Comparison of ENCODE assay signal across 11 mouse cellular contexts in genomic region chr6:50180189-50180588, GRCm38 (mm10).
A peak's percentile ranks its signal among the peaks of the same experiment; 100 is the strongest.
DNase-seq lines count a peak whose midpoint lies in the region; ATAC-seq and TF ChIP-seq lines count a peak whose summit lies in the region.
"Had no signal": no experiment of that assay in that cellular context is flagged by ENCODE, and none has a peak within 500 bp of the region (broad histone marks: within the 10 kb centered on the region; RNA-seq: fewer than 3 reads in every experiment).

No protein-coding gene starts in this region.

- no peak for DNase-seq in heart, postnatal 0 days (ENCODE audit: low spot score)
- no peak for DNase-seq in heart, adult 11 months
- DNase-seq in lung, postnatal 0 days (ENCODE audit: low spot score): peak; percentile 32
- DNase-seq in lung, postnatal 14 days: no peak
- peak; percentile 64 for DNase-seq in NIH3T3 (ENCODE audit: low read depth)
- peak; percentile 49 for DNase-seq in naive thymus-derived CD4-positive, alpha-beta T cell, adult 2 months (ENCODE audit: low read depth)
- DNase-seq in yolk sac, embryonic 10.5 days (ENCODE audit: low spot score): no peak
- DNase-seq: thymus, adult 18-20 months had no signal

- TF ChIP-seq EP300 in heart, postnatal 0 days (IDR thresholded peaks at IDR 0.05; ENCODE audit: low read depth): no peak
- no peak for TF ChIP-seq EP300 in lung, postnatal 0 days (IDR thresholded peaks at IDR 0.05)

- no peak overlapping the region for H3K9ac ChIP-seq in heart, postnatal 0 days (replicated peaks; ENCODE audit: low read depth, low read length)
- no peak overlapping the region for H3K9ac ChIP-seq in lung, postnatal 0 days (replicated peaks; ENCODE audit: low read depth)
- H3K9ac ChIP-seq: forebrain, embryonic 13.5 days; midbrain, embryonic 12.5 days had no signal

- ATAC-seq in heart, postnatal 0 days (ENCODE audit: insufficient read depth, low read depth): no peak
- ATAC-seq in lung, postnatal 0 days: no peak
- ATAC-seq: forebrain, embryonic 13.5 days had no signal

- H3K36me3 ChIP-seq in heart, postnatal 0 days (replicated peaks; ENCODE audit: control insufficient read depth, insufficient read depth, low read length): peaks cover 18% of the 10 kb centered on the region
- no peaks in the 10 kb centered on the region for H3K36me3 ChIP-seq in lung, postnatal 0 days (ENCODE audit: insufficient read depth, low read length)

- no peaks in the 10 kb centered on the region for H3K9me3 ChIP-seq in heart, postnatal 0 days (replicated peaks; ENCODE audit: control insufficient read depth, low read length)
- H3K9me3 ChIP-seq in lung, postnatal 0 days (ENCODE audit: low read length): no peaks in the 10 kb centered on the region
- H3K9me3 ChIP-seq: forebrain, embryonic 13.5 days; hindbrain, embryonic 10.5 days; midbrain, embryonic 12.5 days had no signal

- WGBS in heart, postnatal 0 days: 59% methylated on average over 4 of the region's 4 CpGs
- WGBS in lung, postnatal 0 days: 71% methylated on average over 4 of the region's 4 CpGs

- H3K4me1 ChIP-seq in heart, postnatal 0 days (ENCODE audit: control insufficient read depth, insufficient read depth): no peaks in the 10 kb centered on the region
- H3K4me1 ChIP-seq in lung, postnatal 0 days (ENCODE audit: insufficient read depth, low read depth, low read length): no peaks in the 10 kb centered on the region
- H3K4me1 ChIP-seq: forebrain, embryonic 13.5 days; hindbrain, embryonic 10.5 days; midbrain, embryonic 12.5 days had no signal

- H3K27me3 ChIP-seq in heart, postnatal 0 days (ENCODE audit: control insufficient read depth, insufficient read depth, low read length): no peaks in the 10 kb centered on the region
- H3K27me3 ChIP-seq in lung, postnatal 0 days (replicated peaks; ENCODE audit: insufficient read depth, low read length): no peaks in the 10 kb centered on the region
- H3K27me3 ChIP-seq: forebrain, embryonic 13.5 days; midbrain, embryonic 12.5 days had no signal

- H3K4me2 ChIP-seq in heart, postnatal 0 days (ENCODE audit: low read depth, low read length): no peak overlapping the region
- H3K4me2 ChIP-seq in lung, postnatal 0 days (replicated peaks; ENCODE audit: low read depth, low read length): no peak overlapping the region
- H3K4me2 ChIP-seq: forebrain, embryonic 13.5 days; midbrain, embryonic 12.5 days had no signal

- TF ChIP-seq CTCF in heart, postnatal 0 days (IDR thresholded peaks at IDR 0.05; ENCODE audit: low read depth): peak; percentile 48
- TF ChIP-seq CTCF in lung, postnatal 0 days (IDR thresholded peaks at IDR 0.05): peak; percentile 62

- no peak overlapping the region for H3K27ac ChIP-seq in heart, postnatal 0 days (ENCODE audit: low read depth)
- H3K27ac ChIP-seq in lung, postnatal 0 days (ENCODE audit: low read length): no peak overlapping the region
- H3K27ac ChIP-seq: forebrain, embryonic 13.5 days; hindbrain, embryonic 10.5 days; midbrain, embryonic 12.5 days had no signal

- H3K4me3 ChIP-seq in heart, postnatal 0 days (ENCODE audit: low read depth, low read length): no peak overlapping the region
- H3K4me3 ChIP-seq in lung, postnatal 0 days (ENCODE audit: low read depth, low read length): no peak overlapping the region
- H3K4me3 ChIP-seq: forebrain, embryonic 13.5 days; hindbrain, embryonic 10.5 days; midbrain, embryonic 12.5 days had no signal

Comparison
In these comparisons a context has a peak if more than half of its experiments do, and no peak if none do; other contexts are left out.
1. DNase-seq: peak in lung, postnatal 0 days (single experiment), NIH3T3 (single experiment) and naive thymus-derived CD4-positive, alpha-beta T cell, adult 2 months (single experiment); none in heart, postnatal 0 days (single experiment), heart, adult 11 months (single experiment), lung, postnatal 14 days (single experiment) and yolk sac, embryonic 10.5 days (single experiment).